Mouse (Mus musculus): ENCODE data around the gene Shb. TPM values are rescaled to one million over a fixed set of nuclear protein-coding genes. Genes with fewer than 3 reads are reported as not detected.

Shb gene
- total and polyA plus RNA-seq, 2 experiments, result 17.1 to 42.1 TPM

DNA sequence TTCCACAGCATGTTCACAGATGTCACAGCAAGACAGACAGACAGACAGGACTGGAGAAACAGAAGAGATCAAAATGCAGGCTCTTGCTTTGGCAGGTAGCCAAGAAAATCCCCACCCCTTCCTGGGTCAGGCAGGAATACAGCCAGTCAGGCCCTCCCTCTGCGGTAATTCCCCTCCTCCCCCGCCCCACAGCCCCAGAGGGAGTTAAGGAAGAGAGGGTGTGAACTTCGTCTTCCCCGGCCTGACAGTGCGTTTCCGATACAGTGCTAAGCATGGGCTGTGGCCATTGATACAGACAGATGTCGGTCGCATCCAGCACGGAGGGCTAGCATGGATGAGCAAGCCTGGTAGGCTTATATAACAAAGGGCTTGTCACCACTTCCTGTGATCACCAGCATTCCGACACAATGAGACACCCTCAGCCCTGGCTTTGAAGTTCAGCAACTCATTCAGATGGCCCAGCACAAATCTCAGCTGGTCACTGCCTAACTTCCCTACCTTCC, 18.4 kb downstream of the Shb start:
- H3K27me3 ChIP-seq (ENCODE audit: control insufficient read depth, insufficient read depth, low read length), result no peaks in the 10 kb centered on the region
- H3K27ac ChIP-seq (replicated peaks; ENCODE audit: insufficient read depth, low read depth, low read length), result peak overlapping the region; percentile 76
- H3K4me1 ChIP-seq (ENCODE audit: control insufficient read depth, insufficient read depth, low read length), result peaks cover 65% of the 10 kb centered on the region
- peak; percentile 70 for DNase-seq (ENCODE audit: extremely low read depth, low read depth, low spot score)
- TF ChIP-seq CTCF (IDR thresholded peaks at IDR 0.05; ENCODE audit: low read depth, low read length), result no peak
- TF ChIP-seq POLR2A (IDR thresholded peaks at IDR 0.05; ENCODE audit: extremely low read depth, insufficient read depth, low read length), result no peak
- no peak overlapping the region for H3K4me3 ChIP-seq (ENCODE audit: insufficient read depth, low read depth, low read length)
- no peaks in the 10 kb centered on the region for H3K36me3 ChIP-seq (ENCODE audit: control insufficient read depth, insufficient read depth, low read length)
- H3K79me2 ChIP-seq (ENCODE audit: control insufficient read depth, insufficient read depth, low read length), result peaks cover 76% of the 10 kb centered on the region
- H3K9ac ChIP-seq (ENCODE audit: low read depth, low read length), result peak overlapping the region; percentile 48
- 2% methylated on average over 10 of the region's 10 CpGs for WGBS

DNA sequence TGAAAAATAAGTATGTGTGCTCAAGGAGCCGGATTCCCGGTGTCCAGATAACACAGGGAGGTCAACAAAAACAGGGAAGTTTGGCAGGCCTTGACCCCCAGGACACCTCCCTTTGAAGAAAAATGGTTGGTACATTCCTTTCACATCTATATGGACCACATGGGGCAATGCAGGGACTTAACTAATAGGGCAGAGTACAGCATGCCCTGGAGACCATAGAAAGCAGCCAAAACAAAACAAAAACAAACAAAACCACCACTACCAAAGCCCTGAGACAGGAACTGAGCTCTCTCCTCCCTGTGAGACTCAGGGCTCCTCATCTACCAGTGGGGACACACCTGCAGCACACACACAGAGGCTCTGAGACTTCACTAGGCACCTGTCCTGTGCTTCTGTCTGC, 18.9 kb downstream of the Shb start:
- peak overlapping the region; percentile 48 for H3K9ac ChIP-seq (ENCODE audit: low read depth, low read length)
- H3K4me3 ChIP-seq (ENCODE audit: insufficient read depth, low read depth, low read length), result no peak overlapping the region
- peak overlapping the region; percentile 76 for H3K27ac ChIP-seq (replicated peaks; ENCODE audit: insufficient read depth, low read depth, low read length)
- no peaks in the 10 kb centered on the region for H3K36me3 ChIP-seq (ENCODE audit: control insufficient read depth, insufficient read depth, low read length)
- no peaks in the 10 kb centered on the region for H3K27me3 ChIP-seq (ENCODE audit: control insufficient read depth, insufficient read depth, low read length)
- TF ChIP-seq CTCF (IDR thresholded peaks at IDR 0.05; ENCODE audit: low read depth, low read length) (no peak), POLR2A (IDR thresholded peaks at IDR 0.05; ENCODE audit: extremely low read depth, insufficient read depth, low read length) (no peak)
- peaks cover 69% of the 10 kb centered on the region for H3K4me1 ChIP-seq (ENCODE audit: control insufficient read depth, insufficient read depth, low read length)
- peak; percentile 80 for DNase-seq (ENCODE audit: extremely low read depth, low read depth, low spot score)
- WGBS, result 4% methylated on average over 2 of the region's 2 CpGs
- peaks cover 80% of the 10 kb centered on the region for H3K79me2 ChIP-seq (ENCODE audit: control insufficient read depth, insufficient read depth, low read length)

DNA sequence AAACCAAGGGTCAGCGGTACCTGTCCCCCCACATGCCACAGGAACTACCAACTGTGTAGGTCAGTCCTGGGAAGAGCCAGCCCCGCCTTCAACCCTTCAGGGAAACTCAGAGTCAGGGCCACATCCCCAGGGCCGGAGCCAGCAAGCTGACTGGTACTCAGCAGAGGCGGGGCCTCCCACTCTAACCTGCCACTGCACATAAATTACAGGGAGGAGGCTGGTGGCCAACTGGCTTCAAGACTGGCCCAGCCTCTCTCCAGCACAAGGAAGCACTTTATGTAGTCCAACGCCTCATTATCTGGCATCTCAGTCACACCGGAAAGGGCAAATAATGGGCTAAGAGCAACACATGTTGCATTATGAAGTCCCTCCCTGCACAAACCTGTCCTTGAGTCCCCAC, 22.1 kb downstream of the Shb start:
- no peak overlapping the region for H3K9ac ChIP-seq (ENCODE audit: low read depth, low read length)
- WGBS, result 28% methylated on average over 6 of the region's 6 CpGs
- peak; percentile 72 for DNase-seq (ENCODE audit: extremely low read depth, low read depth, low spot score)
- TF ChIP-seq POLR2A (IDR thresholded peaks at IDR 0.05; ENCODE audit: extremely low read depth, insufficient read depth, low read length) (no peak), CTCF (IDR thresholded peaks at IDR 0.05; ENCODE audit: low read depth, low read length) (no peak)
- H3K36me3 ChIP-seq (ENCODE audit: control insufficient read depth, insufficient read depth, low read length), result no peaks in the 10 kb centered on the region
- peaks cover 74% of the 10 kb centered on the region for H3K4me1 ChIP-seq (ENCODE audit: control insufficient read depth, insufficient read depth, low read length)
- peak overlapping the region; percentile 19; the same call in 1 of the 2 replicates for H3K27ac ChIP-seq (replicated peaks; ENCODE audit: insufficient read depth, low read depth, low read length)
- peaks cover 79% of the 10 kb centered on the region for H3K79me2 ChIP-seq (ENCODE audit: control insufficient read depth, insufficient read depth, low read length)
- H3K4me3 ChIP-seq (ENCODE audit: insufficient read depth, low read depth, low read length), result no peak overlapping the region
- H3K27me3 ChIP-seq (ENCODE audit: control insufficient read depth, insufficient read depth, low read length), result no peaks in the 10 kb centered on the region

DNA sequence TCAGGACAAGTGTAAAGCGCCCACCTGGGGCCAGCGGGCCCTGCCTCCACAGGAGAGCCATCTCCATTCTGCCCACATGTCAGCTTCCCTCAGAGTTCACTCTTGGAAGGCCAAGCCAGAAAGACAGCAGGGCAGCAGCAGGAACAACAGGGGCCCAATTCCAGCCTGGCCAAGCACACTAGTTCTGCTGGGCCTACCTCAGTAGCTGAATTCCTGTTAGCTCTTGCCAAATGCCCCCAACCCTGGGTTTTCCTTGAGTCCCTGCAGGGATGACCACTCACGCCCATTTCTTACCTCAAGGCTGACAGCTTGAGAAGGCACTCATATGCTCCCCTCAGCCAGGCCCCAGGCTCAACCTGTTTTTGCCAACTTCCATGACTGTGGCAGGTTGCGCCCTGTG, 22.9 kb downstream of the Shb start:
- no peak for DNase-seq (ENCODE audit: extremely low read depth, low read depth, low spot score)
- Histone ChIP-seq H3K4me1 (ENCODE audit: control insufficient read depth, insufficient read depth, low read length) (peaks cover 75% of the 10 kb centered on the region), H3K4me3 (ENCODE audit: insufficient read depth, low read depth, low read length) (no peak overlapping the region), H3K79me2 (ENCODE audit: control insufficient read depth, insufficient read depth, low read length) (peaks cover 76% of the 10 kb centered on the region), H3K36me3 (ENCODE audit: control insufficient read depth, insufficient read depth, low read length) (no peaks in the 10 kb centered on the region), H3K27ac (replicated peaks; ENCODE audit: insufficient read depth, low read depth, low read length) (no peak overlapping the region), H3K27me3 (ENCODE audit: control insufficient read depth, insufficient read depth, low read length) (no peaks in the 10 kb centered on the region), H3K9ac (ENCODE audit: low read depth, low read length) (no peak overlapping the region)
- 97% methylated on average over 4 of the region's 4 CpGs for WGBS
- TF ChIP-seq CTCF (IDR thresholded peaks at IDR 0.05; ENCODE audit: low read depth, low read length), result no peak
- TF ChIP-seq POLR2A (IDR thresholded peaks at IDR 0.05; ENCODE audit: extremely low read depth, insufficient read depth, low read length), result no peak

DNA sequence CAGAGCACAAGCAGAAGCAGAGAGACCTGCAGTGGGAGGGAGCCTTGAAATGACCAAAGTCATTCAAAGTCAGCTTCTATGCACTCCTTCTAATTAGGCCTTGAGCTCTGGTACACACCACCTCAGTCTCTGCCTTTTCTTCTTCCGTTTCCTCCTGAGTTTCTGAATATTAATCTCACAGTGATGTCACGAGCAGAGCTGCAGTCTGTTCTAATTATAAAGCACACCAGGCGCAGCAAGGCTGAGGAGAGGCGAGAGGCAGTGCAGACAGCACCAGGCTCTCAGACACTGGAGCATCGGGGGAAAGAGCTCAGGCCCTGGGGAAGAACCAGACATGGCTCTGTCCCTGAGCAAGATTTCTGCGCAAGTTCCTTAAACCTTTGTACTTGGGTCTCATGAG, 23.8 kb downstream of the Shb start:
- no peak overlapping the region for H3K4me3 ChIP-seq (ENCODE audit: insufficient read depth, low read depth, low read length)
- 72% methylated on average over 6 of the region's 6 CpGs for WGBS
- no peak overlapping the region for H3K9ac ChIP-seq (ENCODE audit: low read depth, low read length)
- peaks cover 72% of the 10 kb centered on the region for H3K4me1 ChIP-seq (ENCODE audit: control insufficient read depth, insufficient read depth, low read length)
- no peak for TF ChIP-seq CTCF (IDR thresholded peaks at IDR 0.05; ENCODE audit: low read depth, low read length)
- no peak for TF ChIP-seq POLR2A (IDR thresholded peaks at IDR 0.05; ENCODE audit: extremely low read depth, insufficient read depth, low read length)
- no peak for DNase-seq (ENCODE audit: extremely low read depth, low read depth, low spot score)
- peaks cover 74% of the 10 kb centered on the region for H3K79me2 ChIP-seq (ENCODE audit: control insufficient read depth, insufficient read depth, low read length)
- no peaks in the 10 kb centered on the region for H3K36me3 ChIP-seq (ENCODE audit: control insufficient read depth, insufficient read depth, low read length)
- H3K27me3 ChIP-seq (ENCODE audit: control insufficient read depth, insufficient read depth, low read length), result no peaks in the 10 kb centered on the region
- H3K27ac ChIP-seq (replicated peaks; ENCODE audit: insufficient read depth, low read depth, low read length), result no peak overlapping the region

DNA sequence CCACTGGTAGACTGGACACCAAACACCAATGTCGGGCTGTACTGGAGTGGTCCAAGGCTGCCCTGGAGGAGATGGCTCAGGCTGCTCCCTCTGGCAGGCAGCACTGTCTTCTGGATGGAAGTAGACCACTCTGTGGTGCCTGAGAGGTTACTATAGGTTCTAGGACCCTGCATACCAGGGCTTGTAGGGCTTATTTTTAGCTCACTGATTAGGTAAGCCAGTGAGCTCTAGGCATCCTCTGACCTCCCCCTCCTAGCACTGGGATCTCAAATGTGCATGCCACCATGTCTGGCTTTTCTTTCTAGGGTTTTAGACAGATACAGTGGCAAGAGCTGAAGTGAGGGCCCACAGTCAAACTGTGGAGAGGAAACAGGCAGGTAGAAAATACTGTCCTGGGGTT, 24.8 kb downstream of the Shb start:
- Histone ChIP-seq H3K27ac (replicated peaks; ENCODE audit: insufficient read depth, low read depth, low read length) (no peak overlapping the region), H3K79me2 (ENCODE audit: control insufficient read depth, insufficient read depth, low read length) (peaks cover 73% of the 10 kb centered on the region), H3K4me3 (ENCODE audit: insufficient read depth, low read depth, low read length) (no peak overlapping the region), H3K9ac (ENCODE audit: low read depth, low read length) (no peak overlapping the region), H3K4me1 (ENCODE audit: control insufficient read depth, insufficient read depth, low read length) (peaks cover 64% of the 10 kb centered on the region), H3K27me3 (ENCODE audit: control insufficient read depth, insufficient read depth, low read length) (no peaks in the 10 kb centered on the region), H3K36me3 (ENCODE audit: control insufficient read depth, insufficient read depth, low read length) (no peaks in the 10 kb centered on the region)
- WGBS, result 82% methylated on average over 1 of the region's 1 CpGs
- no peak for TF ChIP-seq CTCF (IDR thresholded peaks at IDR 0.05; ENCODE audit: low read depth, low read length)
- no peak for TF ChIP-seq POLR2A (IDR thresholded peaks at IDR 0.05; ENCODE audit: extremely low read depth, insufficient read depth, low read length)
- DNase-seq (ENCODE audit: extremely low read depth, low read depth, low spot score), result no peak

Data from liver, adult 2 months (tissue).